Mouse (Mus musculus): ENCODE data around the gene Ppp1r26. TPM values are rescaled to one million over a fixed set of nuclear protein-coding genes. Genes with fewer than 3 reads are reported as not detected.

Ppp1r26 gene
- total RNA-seq, 2 experiments from 2014 or later: 3.1 to 5.0 TPM

DNA sequence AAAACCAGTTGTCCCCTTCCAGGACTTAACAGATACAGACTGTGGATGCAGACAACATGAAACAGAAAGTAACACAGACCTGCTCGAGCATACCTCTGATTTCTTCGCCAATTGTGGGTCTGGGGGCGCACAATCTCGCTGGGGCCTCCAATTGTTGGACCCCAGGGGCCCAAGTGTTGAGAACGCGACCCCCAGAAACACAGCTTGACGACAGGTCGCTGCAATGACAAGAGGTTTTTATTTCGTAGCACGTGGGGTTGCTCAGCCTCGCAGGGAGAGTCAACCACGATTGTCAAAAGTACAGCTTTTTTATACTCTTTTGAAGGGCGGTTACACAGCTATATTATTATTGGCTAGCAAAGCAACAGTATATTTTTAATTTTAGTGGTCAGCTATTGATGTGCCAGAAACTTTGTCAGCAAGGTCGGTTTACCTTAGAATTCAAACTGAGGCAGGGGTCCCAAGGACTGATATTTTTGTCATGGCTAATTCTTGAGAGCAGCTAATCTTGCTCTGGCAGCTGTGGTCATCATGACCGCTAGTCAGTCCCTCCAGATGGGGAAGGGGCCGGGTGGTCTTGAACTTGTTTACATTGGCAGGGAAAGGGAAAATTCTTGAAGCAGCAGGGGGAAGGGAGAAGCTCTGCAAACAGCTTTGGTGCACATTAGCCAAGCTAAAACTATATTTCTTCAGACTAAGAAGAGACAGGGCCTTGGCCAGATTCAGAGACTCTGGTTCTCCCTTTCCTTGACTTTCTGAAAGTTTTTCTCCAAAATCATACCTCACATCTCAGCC lies 49.4 kb downstream of the Ppp1r26 start:
- intact Hi-C loops (cut with DNase I): no loop called here
- no peak for DNase-seq

DNA sequence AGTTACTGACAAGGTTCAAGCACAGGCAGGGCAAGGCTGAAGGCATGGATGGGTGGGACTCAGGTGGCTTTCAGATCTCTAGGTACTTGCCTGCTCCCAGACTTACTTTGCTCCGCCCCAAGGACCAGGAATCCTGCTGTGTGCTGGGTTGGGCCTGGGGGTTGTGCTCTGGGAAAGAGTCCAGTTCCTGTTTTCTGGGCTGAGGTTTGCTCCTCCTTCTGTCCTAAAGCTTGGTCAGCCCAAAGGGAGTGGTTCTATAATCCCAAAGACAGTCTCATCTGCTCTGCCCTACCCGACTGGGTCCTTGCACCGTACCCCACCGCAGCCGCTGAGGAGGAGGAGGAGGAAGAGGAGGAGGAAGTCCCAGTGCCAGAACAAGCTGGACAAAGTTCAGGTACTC lies 50.1 kb downstream of the Ppp1r26 start, which contains the start of gene Gbgt1:
Gbgt1 (plus strand) TSS at position 221 of the 400 bp plus-strand sequence.
- intact Hi-C loops (cut with DNase I): no loop called here
- no peak for DNase-seq

DNA sequence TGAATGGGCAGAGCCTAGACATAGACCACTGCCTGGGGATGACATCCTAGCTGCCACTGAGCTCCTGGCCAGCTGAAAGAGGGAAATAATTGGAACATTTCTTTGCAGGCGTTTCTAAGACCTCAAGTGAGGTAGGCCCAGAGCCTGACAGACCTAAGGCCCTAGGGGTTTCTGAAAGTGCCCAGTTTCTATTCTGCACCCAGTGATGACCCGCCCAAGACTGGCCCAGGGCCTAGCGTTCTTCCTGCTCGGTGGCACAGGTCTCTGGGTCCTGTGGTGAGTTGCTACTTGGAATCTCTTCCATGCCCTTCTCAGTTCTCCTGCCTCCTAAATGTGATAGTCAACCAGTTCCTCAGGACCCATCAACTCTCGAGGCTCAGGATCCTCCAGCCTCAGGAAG lies 51.0 kb downstream of the Ppp1r26 start:
- intact Hi-C loops (cut with DNase I): no loop called here
- no peak for DNase-seq

DNA sequence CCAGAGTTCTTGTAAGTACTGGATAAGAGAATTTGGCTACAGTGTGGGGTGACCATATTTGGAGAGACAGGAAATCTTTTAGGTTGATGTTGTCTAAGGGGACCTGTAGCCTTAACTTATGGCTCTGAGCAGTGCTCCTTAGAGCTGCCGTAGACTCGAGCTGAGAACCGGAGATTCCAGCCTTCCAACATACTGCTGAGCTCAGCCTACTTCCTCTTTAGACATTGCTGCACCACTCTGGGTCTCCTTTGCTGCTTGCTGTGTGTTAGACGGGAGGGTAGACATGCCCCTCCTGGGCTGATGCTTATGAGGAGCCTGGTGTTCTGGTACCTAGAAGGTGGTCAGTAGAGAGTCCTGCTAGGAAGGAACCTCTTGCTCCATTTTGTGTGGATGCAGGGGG lies 51.8 kb downstream of the Ppp1r26 start:
- no peak for DNase-seq
- intact Hi-C loops (cut with DNase I): no loop called here

DNA sequence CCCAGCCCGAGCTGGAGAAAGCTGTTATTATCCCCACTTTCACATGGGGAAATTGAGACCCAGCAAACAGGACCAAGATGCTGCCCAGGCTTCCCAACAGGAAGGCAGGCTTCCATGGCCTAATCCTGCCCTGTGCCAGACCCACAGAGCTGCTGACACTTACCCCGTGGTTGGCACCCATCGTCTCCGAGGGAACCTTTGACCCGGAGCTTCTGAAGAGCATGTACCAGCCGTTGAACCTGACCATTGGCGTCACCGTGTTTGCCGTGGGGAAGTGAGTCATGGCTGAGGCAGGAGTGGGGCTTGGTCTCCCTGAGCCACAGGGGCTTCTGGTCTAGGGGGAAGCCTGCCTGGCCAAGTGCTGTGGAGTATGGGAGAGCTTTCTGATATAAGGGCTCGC lies 56.4 kb downstream of the Ppp1r26 start:
- intact Hi-C loops (cut with DNase I): no loop called here
- DNase-seq: no peak

DNA sequence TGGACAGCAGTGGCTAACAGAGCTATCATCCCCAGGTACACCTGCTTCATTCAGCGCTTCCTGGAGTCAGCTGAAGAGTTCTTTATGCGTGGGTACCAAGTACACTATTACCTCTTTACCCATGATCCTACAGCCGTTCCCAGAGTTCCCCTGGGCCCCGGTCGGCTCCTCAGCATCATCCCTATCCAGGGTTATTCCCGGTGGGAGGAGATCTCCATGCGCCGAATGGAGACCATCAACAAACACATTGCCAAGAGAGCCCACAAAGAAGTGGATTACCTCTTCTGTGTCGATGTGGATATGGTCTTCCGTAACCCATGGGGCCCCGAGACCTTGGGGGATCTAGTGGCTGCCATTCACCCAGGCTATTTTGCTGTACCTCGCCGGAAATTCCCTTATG lies 58.1 kb downstream of the Ppp1r26 start:
- DNase-seq: no peak
- intact Hi-C loops (cut with DNase I): no loop called here

Other genes with a start within 250 kb of the Ppp1r26 start
- gene 1700007K13Rik, start 19.5 kb downstream of the Ppp1r26 start, total RNA-seq (2021): under 1 TPM in 1 of 2 experiments, not detected in 1; 0.34 TPM
- 10 to 100 TPM; 45.1 to 48.3 TPM for gene Mrps2, start 21.3 kb downstream of the Ppp1r26 start, total RNA-seq (2021)
- 1 to 10 TPM; 2.5 to 2.8 TPM for gene Gbgt1, start 50.1 kb downstream of the Ppp1r26 start, total RNA-seq (2021)
- 1 to 10 TPM; 1.7 to 2.8 TPM for gene Gm10134, start 59.3 kb downstream of the Ppp1r26 start, total RNA-seq (2021)
- 10 to 100 TPM; 20.6 to 26.6 TPM for gene Ralgds, start 66.3 kb downstream of the Ppp1r26 start, total RNA-seq (2021)
- not detected for gene Cel, start 116.6 kb downstream of the Ppp1r26 start, total RNA-seq (2021)
- 10 to 100 TPM; 14.1 to 15.4 TPM for gene Gtf3c5, start 137.0 kb downstream of the Ppp1r26 start, total RNA-seq (2021)
- gene Gfi1b, start 175.2 kb downstream of the Ppp1r26 start, total RNA-seq (2021): not detected
- gene Tsc1, start 194.4 kb downstream of the Ppp1r26 start, total RNA-seq (2021): 10 to 100 TPM; 16.4 to 19.8 TPM

All from heart, postnatal 10 days (tissue).